Mouse (Mus musculus) kidney, adult 2 months (tissue): Measurements from ENCODE around the gene Rtbdn.

Source experiments
- CTCF ChIP-seq: fragments of 200-500 bp; conservative IDR thresholded peaks from 2 replicates; pipeline ENCODE4 v1.5.1; 2011; ENCODE audit warnings: low read depth, mild to moderate bottlenecking, control low read depth, low read length, moderate library complexity, mixed read lengths; ENCODE audit not compliant: insufficient read depth, insufficient read length
- POLR2A ChIP-seq: fragments of 200-500 bp; IDR thresholded peaks from one replicate; pipeline ENCODE4 v1.6.1; 2011; ENCODE audit warnings: low read depth, low read length, control low read depth

DNA sequence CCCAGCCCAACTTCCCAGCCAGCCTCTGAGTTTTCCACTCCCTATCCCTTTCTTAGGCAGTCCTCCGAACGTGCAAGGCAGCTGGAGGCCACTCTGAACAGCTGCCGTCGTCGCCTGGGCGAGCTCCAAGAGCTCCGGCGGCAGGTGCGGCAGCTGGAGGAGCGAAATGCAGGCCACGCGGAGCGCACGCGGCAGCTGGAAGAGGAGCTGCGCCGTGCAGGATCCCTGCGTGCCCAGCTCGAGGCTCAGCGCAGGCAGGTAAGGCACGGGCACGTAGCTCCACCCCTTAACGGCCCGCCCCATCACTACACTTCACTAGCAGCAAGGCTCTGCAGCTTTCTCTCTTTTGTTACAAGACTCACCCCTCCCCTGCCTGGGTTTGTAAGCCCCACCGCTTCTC is 48.9 kb downstream of the Rtbdn start:
- TF ChIP-seq CTCF (no peak), POLR2A (no peak)
